Mouse (Mus musculus) right cerebral cortex, postnatal 25 days (tissue): ENCODE results near the gene Katnbl1.

Experiments used
- DNase-seq: peaks from one replicate; pipeline ENCODE4 v3.0.0; 2022

The Katnbl1 gene

DNA sequence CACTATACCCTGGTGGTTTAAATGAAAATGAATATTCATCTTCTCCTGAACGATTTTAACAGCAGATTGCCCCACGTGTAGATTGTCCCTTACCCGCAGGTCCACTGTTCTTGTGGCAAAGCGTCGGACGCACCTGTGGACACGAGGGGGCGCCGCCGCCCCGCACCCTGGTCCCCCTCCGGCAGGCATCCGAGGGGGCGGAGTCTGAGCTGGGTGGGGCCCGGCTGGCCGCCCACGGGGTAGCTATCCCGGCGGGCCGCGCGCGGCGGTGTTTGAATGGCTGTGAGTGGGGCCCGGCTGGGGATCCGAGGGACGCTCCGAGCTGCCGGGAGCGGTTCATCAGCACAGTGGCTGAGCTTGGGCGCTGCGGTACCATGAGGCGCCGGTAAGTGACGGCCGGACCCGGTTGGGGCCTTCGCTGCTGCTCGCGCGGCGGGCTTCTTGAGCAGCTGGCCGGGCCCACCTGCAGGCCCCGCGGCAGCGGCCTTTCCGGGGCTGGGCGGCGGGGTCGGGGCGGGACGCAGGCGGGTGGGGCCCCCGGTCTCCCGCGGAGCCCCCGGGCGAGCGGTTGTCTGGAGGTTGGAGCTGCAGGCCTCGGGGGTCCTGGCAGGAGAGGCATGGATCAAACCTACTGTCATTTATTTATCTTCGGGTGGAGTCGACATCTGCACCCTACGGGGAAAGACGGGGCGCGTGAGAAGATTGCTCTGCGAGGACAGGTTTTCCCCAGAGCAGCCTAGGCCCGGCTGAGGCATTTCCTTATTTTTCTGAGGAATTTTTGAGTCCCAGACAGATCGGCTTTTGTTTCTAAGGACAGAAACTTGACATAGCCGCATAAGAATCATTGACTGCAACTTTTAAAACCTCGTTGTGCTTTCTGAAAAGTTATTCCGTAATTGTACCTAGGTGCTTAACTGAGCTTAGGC is at the start of gene Katnbl1:
Katnbl1 (plus strand) TSS at position 239 of the 926 bp plus-strand sequence.
- DNase-seq: peak; percentile 90

GRCm38 (mm10) chr2:112332051-112332898 is 46.7 kb upstream of the Katnbl1 start:
- no peak for DNase-seq

DNA sequence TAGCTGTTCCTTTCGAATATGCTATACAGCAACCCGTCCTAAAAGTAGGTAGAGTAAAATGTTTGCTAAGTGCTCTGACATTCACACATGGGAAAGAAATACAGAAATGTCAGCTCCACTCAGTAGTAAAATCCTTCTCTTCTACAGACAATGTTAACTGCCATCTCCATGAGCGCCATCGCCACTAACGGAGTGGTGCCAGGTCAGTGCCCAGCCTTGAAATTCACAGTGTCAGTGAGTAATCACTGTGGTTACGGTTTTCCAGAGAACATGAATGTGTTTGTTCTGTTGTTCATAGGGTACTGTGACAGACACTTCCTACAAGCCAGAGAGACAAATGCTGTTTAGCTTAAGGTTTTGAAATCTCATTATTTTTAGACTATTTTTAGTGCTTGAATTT is 41.8 kb upstream of the Katnbl1 start:
- no peak for DNase-seq

DNA sequence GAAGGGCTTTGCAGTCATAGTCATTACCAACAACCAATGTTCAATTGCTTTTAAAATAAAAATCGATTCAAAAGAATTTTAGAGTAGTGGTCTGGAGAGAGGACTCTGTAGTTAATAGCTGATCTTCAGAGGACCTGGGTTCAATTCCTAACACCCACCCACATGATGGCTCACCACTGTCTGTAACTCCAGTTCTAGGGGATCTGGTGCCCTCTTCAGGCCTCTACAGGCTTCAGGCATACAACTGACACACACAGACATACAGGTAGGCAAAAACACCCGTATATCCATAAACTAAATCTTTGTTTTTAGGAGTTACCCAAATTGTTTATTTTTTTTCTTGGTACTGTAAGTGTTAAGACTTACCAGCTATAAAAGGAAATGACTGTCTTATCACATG is 39.3 kb upstream of the Katnbl1 start:
- no peak for DNase-seq

- no peak for DNase-seq
Measured at GRCm38 (mm10) chr2:112341117-112341516, 37.9 kb upstream of the Katnbl1 start.

GRCm38 (mm10) chr2:112348246-112348645 is 30.8 kb upstream of the Katnbl1 start:
- DNase-seq: no peak

- no peak for DNase-seq
Measured at GRCm38 (mm10) chr2:112353685-112354455, 25.1 kb upstream of the Katnbl1 start.

GRCm38 (mm10) chr2:112359611-112360010 is 19.4 kb upstream of the Katnbl1 start:
- no peak for DNase-seq

DNA sequence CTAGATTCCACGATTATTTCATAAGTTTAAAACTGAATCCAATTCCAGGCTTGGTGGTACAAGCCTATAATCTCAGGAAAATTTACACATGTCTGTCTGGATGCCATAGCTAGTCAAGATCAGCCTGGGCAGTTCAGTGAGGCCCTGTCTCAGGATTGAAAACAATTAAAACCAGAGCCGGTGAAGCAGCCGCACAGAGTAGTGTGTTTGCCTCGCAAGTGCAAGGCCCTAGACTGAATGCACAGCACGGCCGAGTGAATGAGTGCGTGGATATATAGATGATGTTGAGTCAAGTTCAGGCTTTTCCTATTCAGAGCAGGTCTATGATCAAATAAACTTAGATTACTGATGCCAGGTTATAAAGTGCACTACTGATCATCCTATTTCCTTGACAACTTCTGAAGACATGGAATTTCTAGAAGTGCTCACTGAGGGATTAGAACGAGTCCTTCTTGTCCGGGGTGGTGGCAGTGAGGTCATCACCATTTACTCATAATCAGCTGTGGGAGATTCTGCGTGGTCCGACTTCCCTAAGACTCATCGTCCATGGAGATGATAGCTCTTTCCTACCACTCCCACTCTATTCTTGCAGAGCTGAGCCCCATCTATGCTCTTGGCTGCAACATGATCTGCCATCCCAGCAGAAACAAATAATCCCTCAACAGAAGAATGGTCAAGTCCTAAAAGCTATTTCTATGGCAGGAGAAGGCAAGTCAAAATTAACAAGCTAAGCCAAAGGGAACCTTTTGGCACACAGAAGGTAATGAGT is 18.8 kb upstream of the Katnbl1 start:
- no peak for DNase-seq

GRCm38 (mm10) chr2:112360781-112361169 is 18.2 kb upstream of the Katnbl1 start:
- no peak for DNase-seq

DNA sequence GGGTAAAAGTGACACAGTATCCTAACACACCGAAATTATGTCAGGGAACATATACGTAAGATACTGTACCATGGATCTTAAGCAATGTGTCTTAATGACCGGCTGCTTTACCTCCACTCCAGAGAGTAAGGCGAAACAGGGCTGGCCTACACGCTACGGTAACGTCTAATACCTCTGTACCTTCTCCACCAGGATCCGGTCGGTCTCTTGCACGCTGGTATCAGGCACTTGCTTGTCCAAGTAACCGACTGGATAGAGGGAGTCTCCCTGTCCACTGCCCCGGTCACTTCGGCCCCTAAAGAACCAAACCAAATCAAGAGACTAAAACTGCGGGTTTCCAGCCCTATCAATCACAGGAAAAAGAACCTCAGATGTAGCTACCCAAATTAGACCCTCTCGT is 11.8 kb upstream of the Katnbl1 start:
- no peak for DNase-seq

- DNase-seq: peak; percentile 92
Measured at GRCm38 (mm10) chr2:112367726-112368673, 11.0 kb upstream of the Katnbl1 start, which contains the start of gene Emc4. Gene Emc4 (minus strand): TSS chr2:112368027.

DNA sequence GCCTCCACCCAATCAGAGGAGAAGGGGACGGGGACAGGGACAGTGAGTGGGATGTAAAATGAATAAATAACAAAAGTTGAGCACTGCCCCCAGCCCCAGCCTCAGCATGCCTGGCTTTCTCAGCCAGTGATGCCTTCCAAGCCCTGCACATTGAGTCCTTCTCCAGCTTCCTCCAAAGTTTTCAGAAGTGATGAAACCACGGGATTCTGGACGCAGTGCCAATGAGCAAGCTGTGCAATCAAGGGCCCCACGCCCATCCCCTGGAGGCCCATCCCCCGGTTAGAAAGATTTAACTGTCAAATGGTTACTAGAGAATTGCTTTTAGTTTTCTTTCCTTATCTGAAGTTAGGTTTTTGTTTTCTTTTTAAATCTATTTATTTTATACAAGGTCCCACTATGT is 9.1 kb upstream of the Katnbl1 start:
- no peak for DNase-seq

GRCm38 (mm10) chr2:112373141-112373540 is 5.9 kb upstream of the Katnbl1 start:
- DNase-seq: no peak

DNA sequence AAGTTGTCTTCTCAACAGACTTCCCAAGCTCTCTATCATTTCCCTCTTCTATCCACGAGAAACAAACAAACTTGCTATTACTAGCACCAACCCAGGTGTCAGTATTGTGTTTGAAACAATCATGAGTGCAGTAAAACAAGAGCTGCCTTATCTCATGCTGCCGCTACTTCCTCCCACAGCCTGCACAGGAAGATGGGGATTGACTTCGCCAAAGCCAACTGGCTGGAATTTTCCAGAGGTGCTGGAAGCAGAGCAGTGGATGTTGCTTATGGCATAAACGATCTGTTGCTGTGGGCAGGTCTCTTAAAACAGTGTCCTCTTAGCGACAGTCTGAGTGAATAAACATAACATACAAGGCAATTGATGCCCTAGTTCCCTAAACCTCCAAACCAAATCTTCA is 4.4 kb upstream of the Katnbl1 start:
- no peak for DNase-seq

DNA sequence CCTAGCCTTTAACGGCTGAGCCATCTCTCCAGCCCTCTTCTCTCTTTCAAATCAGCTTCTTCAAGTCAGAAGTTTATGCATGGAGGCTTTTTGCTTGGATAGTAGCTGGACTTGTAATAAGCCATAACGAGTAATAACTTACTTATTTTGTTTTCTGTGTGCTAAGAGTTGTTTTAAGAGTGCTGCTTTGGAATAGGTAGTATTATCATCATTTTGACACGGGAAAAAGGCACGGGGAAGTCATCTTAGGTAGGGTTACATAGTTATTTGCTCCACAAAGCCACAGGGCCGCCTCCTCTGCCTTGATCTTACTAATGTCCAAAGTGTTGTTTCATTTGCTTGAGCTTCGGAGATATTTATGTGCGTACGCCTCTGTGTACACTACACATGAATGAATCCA is 1.1 kb downstream of the Katnbl1 start:
- DNase-seq: no peak

DNA sequence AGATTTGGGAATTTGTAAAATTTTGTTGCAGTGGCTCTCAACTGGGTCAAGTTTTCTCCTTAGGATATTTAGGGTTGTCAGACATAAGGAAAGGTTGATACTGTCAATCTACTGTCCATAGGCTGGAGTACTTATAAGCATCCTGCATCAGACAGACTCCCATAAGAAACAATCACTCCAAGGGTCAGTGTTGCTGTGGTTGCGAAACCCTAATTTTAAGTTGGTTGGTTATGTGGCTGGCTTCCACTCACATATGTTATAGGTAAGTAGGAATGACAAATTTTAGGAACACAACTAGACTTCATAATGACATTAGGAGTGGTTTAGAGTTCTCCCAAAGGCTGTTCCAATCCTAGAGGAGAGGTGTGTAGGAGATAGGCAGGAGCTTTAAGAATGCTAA is 2.2 kb downstream of the Katnbl1 start:
- DNase-seq: no peak

- no peak for DNase-seq
Measured at GRCm38 (mm10) chr2:112390843-112391242, 11.8 kb downstream of the Katnbl1 start.

- DNase-seq: no peak
Measured at GRCm38 (mm10) chr2:112391346-112392000, 12.5 kb downstream of the Katnbl1 start.

- no peak for DNase-seq
Measured at GRCm38 (mm10) chr2:112392689-112393088, 13.7 kb downstream of the Katnbl1 start.
